Mouse (Mus musculus) testis, adult 2 months (tissue): ENCODE data around the gene Rbfox3.

ENCODE experiments used
- CTCF ChIP-seq: fragments of 200-500 bp; IDR thresholded peaks from 2 replicates; pipeline ENCODE4 v1.5.1; 2012; ENCODE audit warnings: low read depth, mild to moderate bottlenecking, inconsistent platforms, low read length, moderate library complexity; ENCODE audit not compliant: control insufficient read depth, insufficient read depth, insufficient replicate concordance
- POLR2A ChIP-seq: fragments of 200-500 bp; IDR thresholded peaks from 2 replicates; pipeline ENCODE4 v1.6.1; 2012; ENCODE audit warnings: low read depth, mild to moderate bottlenecking, inconsistent platforms, low read length, moderate library complexity; ENCODE audit not compliant: control insufficient read depth

DNA sequence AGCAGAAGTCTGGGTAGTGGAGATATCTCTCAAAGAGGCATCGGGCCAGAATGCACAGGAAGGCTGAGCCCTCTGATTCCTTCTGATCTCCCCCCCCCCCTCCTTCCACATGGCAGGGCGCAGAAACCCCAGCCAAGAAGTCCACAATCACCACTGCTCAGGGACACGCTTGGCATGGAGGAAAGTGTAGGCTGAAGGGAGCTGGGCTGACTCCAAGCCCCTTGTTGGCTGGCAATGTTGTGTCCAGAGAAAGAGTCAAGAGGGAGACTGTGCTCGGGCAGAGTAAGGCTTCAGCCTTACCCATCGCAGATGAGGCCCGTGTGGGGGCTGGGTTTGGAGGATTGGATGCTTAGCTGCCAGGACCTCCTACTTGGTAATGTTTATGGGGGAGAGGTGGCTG, 307.2 kb downstream of the Rbfox3 start:
- TF ChIP-seq CTCF (no peak), POLR2A (no peak)
